Mouse (Mus musculus) urinary bladder, adult 2 months (tissue): ENCODE data around the gene Rffl. TPM values are rescaled to one million over a fixed set of nuclear protein-coding genes. Genes with fewer than 3 reads are reported as not detected.

Experiments
- DNase-seq: peaks from one replicate; pipeline ENCODE4 v3.0.0; 2022; ENCODE audit warnings: low spot score
- polyA plus RNA-seq: library from polyadenylated mRNA; depleted of rRNA; stranded (reverse); fragments of >200 nt; gene quantifications from 2 replicates; pipeline ENCODE4 v1.2.3, GENCODE M21; 2012; rRNA removed

Gene Rffl
- 13.7 and 14.6 TPM in 2 replicates for polyA plus RNA-seq

- DNase-seq: peak; percentile 92
Observed at GRCm38 (mm10) chr11:82871031-82871446, at the start of gene Rffl. Gene Rffl, minus strand, starts transcription at chr11:82871210.

GRCm38 (mm10) chr11:82920768-82921167 is 49.8 kb upstream of the Rffl start:
- no peak for DNase-seq

- peak; percentile 62 for DNase-seq
Observed at GRCm38 (mm10) chr11:82914711-82915352, 43.8 kb upstream of the Rffl start.

- no peak for DNase-seq
Observed at GRCm38 (mm10) chr11:82910679-82911389, 39.8 kb upstream of the Rffl start.

- no peak for DNase-seq
Observed at GRCm38 (mm10) chr11:82910250-82910649, 39.2 kb upstream of the Rffl start, which contains the start of gene Unc45b. Gene Unc45b, plus strand, starts transcription at chr11:82910550.

- no peak for DNase-seq
Observed at GRCm38 (mm10) chr11:82908608-82908989, 37.6 kb upstream of the Rffl start.

GRCm38 (mm10) chr11:82907651-82908607 is 36.9 kb upstream of the Rffl start, which contains the start of gene Nle1:
Gene Nle1, minus strand, starts transcription at chr11:82908411.
- DNase-seq: peak; percentile 93

- DNase-seq: no peak
Observed at GRCm38 (mm10) chr11:82905816-82906215, 34.8 kb upstream of the Rffl start.

- no peak for DNase-seq
Observed at GRCm38 (mm10) chr11:82904952-82905351, 33.9 kb upstream of the Rffl start.

- DNase-seq: no peak
Observed at GRCm38 (mm10) chr11:82901606-82902310, 30.7 kb upstream of the Rffl start.

- no peak for DNase-seq
Observed at GRCm38 (mm10) chr11:82899720-82900119, 28.7 kb upstream of the Rffl start.

GRCm38 (mm10) chr11:82897478-82897877 is 26.5 kb upstream of the Rffl start:
- no peak for DNase-seq

- no peak for DNase-seq
Observed at GRCm38 (mm10) chr11:82891936-82892335, 20.9 kb upstream of the Rffl start, which contains the start of gene Fndc8. Gene Fndc8, plus strand, starts transcription at chr11:82892124.

GRCm38 (mm10) chr11:82890342-82890762 is 19.3 kb upstream of the Rffl start, which contains the start of gene Rad51d:
Gene Rad51d, minus strand, starts transcription at chr11:82890614.
- peak; percentile 92 for DNase-seq

GRCm38 (mm10) chr11:82889524-82890341 is 18.7 kb upstream of the Rffl start:
- no peak for DNase-seq

GRCm38 (mm10) chr11:82888491-82888946 is 17.5 kb upstream of the Rffl start:
- DNase-seq: no peak

- DNase-seq: no peak
Observed at GRCm38 (mm10) chr11:82886559-82886958, 15.5 kb upstream of the Rffl start.

- DNase-seq: no peak
Observed at GRCm38 (mm10) chr11:82883180-82883579, 12.2 kb upstream of the Rffl start.

- DNase-seq: no peak
Observed at GRCm38 (mm10) chr11:82877726-82878344, 6.8 kb upstream of the Rffl start.

- no peak for DNase-seq
Observed at GRCm38 (mm10) chr11:82875631-82876030, 4.6 kb upstream of the Rffl start.
